Mouse (Mus musculus): ENCODE measurements around the gene Tnk2.

The Tnk2 gene

DNA sequence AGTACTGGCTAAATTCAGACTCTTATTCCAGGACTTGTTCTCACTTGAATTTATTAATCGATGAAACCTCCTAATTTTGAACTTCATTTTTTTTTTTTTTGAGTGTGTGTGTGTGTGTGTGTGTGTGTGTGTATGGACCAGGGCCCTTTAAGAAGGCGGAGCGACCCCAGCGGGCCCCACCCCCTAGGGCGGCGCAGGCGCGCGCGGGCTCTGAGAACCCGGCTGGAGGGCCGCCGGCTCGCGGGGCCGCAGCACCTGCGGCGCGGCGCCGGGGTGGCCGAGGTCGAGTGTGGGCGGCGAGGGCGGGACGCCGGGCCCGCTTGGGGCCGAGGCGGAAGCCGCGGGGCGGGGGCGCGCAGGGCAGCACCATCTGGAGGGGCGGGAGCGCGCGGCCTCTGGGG, at the start of gene Tnk2:
Gene Tnk2, plus strand, starts transcription at position 214 of the 401 bp plus-strand sequence.
- DNase-seq: peak; percentile 94

DNA sequence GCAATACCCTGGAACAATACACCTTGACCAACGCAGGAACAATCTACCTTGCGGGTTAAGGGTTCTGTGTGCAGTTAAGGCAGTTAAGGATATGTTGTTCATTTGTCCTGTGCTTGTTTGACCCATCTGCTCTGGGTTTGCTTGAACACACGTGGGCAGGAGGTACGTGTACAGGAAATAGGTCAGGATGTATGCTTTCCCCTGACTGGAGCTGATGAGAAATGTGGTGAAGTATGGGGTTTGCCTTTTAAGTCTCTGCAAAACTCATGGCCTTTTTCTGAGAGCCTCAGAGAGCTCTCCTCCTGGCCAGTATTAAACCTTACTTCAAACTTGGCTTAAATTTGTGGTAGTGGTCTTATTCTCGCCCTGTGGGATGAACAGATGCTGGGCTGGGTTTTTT, 49.8 kb upstream of the Tnk2 start:
- no peak for DNase-seq

DNA sequence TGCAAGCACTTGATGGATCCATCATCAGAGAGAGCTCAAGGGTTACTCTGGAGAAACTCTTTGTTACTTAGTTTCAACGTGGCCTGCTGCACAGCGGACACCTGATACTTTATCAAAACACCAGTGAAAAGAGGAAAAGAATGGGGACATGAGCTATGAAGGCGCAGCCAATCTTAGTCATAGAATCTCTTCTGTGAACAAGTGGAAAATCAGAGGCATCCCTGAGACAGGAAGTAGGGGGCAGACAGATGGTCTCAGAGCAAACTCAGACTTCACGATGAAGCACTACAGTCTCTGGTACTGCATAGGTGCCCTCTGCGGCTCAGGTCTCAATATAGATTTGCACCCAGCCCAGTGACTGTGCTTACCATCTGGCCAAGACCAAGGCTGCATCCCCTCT, 49.0 kb upstream of the Tnk2 start:
- no peak for DNase-seq

DNA sequence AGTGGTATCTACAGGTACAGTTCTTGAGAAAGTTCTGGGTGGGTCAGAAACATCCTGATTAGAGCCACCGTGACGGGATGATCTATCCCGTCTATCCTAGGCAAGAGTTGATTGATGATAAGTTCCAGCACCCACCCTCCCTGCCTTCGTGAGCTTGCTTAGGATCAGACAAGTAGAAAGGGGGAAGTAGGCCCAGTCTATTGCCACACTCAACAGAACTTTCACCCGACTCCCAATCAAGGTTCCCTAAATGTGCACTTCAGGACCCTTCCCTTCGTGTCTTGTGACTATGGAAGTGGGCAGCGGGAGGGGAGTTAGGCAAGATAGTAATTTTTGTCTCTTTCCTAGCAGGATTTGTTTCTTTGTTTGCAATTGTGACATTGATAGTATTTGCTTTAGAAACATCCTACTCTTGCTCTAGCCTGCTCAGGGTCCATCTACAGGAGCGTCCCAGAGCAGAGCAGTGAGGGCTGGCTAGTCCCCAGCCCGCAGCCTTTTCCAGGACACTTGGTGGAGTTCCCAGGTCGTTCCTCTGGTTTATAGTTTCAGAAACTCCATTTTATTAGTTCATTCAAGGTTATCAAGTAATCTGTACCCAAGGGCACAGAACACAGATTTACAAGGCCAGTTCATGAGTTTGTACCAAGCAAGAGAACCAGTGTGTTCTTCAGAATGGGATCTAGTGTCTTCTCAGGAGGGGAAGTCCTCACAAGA, 48.4 kb upstream of the Tnk2 start:
- no peak for DNase-seq

DNA sequence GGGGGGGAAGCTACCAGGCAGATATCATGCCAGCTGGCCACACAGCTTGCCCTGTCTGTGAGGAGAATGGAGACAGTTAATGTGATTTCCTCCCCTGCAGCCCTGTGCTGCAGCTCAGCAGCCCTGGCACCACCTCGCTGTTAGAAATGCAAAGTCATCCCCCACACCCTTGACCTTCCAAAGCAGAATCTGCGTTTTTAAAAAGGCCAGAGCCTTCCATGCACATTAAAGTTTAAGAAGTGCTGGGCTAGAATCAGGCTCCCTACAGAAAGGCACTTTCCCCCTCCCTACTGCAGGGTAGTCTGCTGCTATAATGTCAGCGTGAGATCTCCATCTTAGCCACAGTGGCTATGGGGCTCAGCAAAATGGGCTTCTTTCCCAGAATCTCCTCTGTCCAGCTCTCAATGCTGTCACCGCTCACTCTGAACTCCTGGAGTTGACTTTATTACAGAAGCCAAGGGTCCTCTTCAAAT, 45.7 kb upstream of the Tnk2 start:
- DNase-seq: peak; percentile 24

DNA sequence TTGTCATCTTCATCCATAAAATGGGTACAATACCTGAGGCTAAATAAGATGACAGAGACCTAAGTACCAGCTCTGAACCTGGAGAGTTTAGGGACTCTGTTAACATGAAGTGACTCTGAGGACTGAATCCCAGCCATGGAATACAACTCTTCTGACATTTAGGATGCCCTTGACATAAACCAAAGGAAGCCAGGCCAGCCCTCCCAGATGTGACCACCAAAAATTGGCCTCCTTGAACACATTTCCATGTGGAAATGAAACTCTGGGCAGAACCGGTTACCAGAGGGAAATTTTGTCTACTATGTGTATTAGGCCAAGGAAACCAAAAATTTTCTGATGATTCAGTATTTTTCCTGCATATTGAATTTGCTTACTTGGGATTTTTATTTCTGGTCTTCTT, 44.5 kb upstream of the Tnk2 start:
- no peak for DNase-seq

DNA sequence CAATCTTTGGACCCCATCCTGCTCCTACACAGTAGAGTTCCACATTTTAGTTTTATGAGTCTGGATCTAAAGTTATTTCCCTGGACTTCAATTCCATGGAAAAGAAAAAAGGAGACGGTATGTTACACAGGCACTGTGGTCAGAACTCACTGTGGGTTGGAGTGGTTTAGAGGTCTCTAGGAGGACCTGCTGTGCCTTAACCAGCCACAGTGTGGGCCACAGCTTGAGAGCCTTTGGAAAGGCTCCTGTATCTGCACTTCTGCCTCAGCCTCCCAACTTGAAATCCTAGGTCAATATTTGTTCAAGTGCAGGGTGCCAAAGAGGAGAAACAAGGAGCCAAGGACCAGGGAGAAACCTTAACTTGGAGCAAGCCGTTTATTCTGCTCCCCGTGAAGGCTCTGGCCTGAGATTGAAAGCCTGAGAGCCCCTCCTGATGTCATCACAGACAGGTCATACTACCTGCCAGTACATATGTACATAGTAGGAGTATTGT, 41.4 kb upstream of the Tnk2 start:
- DNase-seq: no peak

DNA sequence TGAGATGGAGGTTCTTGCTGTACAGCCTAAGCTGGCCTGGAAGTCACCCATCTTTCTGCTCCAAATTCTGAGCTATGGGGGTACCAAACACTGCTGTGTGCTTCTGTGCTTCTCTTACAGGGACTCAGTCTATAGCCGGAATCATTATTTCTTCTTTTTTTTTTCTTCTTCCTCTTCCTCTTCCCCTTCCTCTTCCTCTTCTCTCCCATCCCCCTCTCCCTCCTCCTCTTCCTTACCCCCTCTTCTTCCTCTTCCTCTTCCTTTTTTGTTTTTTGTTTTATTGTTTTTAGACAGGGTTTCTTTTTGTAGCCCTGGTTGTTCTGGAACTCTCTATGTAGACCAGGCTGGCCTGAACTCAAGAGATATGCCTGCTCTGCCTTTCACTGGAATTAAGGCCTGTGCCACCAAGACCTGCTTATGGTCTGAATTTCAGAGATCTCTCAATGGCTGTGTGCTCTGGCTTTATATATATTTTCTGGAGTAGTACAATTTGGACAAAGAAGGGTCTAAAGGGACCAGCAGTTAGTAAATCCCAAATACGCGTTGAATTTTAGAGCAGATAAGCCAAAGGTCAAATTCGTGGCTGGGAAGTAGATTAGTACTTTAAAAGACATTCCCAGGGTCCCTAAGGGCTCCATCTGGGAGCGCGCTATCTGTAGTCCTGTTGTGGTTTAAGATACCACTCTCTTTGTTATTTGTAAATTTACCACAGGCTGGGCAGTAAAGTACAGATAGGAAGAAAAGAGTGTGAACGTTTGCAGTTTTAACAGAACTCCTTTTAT, 35.9 kb upstream of the Tnk2 start:
- no peak for DNase-seq

DNA sequence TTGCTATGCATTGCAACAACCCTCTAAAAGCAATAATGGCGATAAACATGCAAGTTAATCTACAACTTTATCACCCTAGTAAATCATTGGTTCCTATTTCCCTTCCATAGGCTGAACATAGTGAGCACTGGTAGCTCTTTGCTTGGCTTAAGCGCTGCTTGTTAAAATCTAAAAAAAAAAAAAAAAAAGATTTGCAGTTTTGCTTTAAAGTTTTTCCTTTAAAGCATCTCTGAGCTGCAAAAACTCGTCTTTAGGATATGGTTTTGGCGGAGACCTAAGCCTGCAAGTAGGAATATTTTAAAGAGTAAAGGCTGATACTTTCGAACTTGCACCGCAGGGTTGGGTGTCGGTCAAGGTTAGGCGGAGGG, 35.3 kb upstream of the Tnk2 start:
- no peak for DNase-seq

DNA sequence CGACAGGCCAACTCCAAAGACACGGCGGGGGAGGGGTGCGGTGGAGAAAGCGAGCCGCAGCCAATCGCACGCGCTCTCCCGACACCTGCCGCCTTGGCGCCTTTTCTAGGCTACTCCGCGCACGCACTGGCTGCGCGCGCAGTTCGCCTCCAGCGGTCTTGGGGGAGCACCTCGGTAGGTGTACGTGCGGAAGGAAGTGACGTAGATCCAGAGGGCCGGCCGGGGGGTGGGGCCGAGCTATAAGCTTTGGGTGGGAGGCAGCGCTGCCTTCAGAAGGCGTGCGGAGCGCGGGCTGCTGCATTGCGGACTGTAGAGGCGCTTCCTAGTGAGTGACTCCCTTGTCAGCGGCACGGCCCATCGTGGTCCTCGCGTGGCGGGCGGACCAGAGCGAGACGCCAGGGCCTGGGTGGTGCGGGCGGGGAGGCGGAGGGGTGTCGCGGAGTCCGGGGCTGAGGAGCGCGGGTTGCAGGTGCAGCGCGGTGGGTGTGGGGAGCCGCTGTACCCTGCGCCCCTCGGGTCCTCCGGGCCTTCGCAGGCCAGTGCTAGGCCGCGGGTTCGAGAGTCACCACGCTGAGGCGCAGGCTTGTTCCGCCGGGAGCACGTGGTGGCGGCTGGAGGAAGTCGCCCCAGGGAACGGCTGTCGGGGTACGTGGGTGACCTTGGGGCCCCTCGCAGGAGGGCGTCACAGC, 34.8 kb upstream of the Tnk2 start, which contains the start of gene Tfrc:
Gene Tfrc, plus strand, starts transcription at position 209 of the 689 bp plus-strand sequence.
- peak; percentile 95 for DNase-seq

DNA sequence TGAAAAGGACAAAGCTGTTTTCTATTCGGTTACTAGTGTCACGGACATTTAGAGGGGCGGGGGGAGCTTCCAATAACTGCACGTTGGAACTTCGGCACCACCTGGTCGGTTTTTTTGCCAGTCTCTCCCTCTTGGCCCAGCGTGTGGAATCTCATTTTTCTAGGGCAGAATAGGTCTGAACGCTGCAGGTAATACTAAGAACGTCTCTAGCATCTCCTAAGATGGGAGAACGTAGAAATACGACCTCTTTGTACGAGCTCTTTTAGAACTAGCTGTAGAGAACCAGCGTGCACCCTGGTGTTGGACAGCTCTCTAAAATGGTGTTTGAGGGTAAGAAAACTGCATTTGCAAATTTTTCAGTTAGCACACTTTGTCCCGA, 34.3 kb upstream of the Tnk2 start:
- no peak for DNase-seq

DNA sequence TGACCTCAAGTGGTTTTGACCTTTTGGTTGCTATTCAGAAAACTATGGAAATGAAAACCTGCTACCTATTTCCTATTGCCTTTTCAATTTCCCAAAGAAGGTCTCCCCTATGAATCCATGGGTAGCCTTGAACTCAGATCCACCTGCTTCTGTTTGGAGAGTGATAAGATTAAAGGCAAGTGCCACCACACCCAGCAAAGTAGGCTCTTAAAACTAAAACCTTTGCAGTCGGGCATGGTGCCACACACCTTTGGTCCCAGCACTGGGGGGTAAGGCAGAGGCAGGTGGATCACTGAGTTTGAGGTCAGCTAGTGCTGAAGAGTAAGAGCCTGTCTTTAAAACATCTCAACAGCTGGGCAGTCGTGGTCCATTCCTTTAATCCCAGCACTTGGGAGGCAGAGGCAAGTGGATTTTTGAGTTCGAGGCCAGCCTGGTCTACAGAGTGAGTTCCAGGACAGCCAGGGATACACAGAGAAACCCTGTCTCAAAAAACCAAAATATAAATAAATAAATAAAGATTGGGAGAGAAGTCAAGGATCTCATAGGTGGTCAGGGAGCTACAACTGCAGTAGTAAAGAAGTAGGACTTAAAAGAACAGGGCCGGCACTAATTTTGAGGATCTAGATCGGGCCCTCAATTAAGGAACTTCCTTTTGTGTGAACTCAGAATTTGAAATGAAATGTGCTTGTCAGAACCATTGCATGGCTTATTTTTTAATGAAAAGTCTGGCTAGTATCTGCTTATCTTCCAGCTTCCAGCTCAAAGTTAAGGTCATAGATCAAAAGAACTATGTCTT, 33.0 kb upstream of the Tnk2 start:
- DNase-seq: no peak

DNA sequence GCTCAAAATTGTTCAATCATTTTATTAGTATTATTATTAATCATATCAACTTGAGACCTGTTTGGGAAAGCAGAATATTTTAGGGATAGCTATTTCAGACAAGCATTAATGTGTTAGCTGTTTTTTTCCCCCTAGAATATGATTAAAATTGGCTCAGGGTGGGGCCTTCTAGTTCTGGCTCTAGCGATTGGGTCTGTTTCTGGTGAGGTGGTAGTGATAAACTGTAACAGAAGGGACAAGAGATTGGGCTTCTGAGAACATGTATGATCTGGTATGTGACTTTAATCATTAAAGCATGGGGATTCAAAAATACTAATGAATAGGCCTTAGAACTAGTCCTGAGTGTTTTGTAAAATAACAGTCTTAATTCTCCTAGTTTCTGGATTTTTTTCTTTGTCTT, 31.6 kb upstream of the Tnk2 start:
- no peak for DNase-seq

DNA sequence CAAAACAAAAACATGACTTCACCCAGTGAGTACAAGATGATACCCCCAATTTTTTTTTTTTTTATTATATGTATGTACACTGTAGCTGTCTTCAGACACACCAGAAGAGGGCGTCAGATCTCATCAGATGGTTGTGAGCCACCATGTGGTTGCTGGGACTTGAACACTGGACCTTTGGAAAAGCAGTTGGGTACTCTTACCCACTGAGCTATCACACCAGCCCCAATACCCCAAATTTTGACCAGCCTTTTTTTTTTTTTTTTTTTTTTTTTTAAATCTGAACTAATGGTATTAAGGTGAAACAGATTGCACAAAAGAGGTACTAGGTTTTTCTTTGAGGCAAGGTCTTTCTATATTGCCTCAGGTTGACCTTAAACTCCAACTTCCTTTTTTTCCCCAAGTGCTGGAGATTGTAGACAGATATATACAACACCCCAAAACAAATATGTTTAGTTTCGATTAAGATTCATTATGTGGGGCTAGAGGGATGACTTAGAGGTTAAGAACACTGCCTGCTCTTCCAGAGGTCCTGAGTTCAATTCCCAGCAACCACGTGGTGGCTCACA, 30.3 kb upstream of the Tnk2 start:
- no peak for DNase-seq

DNA sequence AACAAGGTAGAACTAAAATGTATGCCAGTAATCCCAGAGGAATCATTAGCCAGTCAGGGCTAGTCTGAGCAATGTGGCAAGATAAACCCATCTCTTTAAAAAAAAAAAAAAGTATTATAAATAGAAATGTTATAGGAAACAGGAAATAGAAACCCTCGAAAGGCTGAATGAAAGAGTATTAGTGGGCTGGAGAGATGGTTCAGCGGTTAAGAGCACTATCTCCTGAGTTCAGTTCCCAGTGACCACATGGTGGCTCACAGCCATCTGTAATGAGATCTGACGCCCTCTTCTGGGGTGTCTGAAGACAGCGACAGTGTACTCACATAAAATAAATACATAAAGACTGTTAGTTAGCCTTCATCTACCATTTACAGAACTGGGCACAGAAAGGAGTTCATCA, 29.6 kb upstream of the Tnk2 start:
- DNase-seq: no peak

DNA sequence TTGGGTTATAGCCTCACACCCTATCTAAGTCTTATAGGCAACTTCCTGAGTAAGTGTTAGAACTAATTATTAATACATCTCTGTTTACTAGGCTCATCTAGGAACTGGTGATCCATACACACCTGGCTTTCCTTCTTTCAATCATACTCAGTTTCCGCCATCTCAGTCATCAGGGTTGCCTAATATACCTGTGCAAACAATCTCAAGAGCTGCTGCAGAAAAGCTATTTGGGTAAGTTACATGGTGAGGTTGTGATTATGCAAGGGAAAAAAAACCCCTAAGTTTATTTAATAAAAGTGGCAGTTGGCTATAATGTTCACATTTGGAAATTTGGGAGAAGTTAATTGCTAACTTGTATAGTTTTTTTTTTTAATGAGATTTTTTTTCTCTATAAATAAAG, 24.7 kb upstream of the Tnk2 start:
- no peak for DNase-seq

DNA sequence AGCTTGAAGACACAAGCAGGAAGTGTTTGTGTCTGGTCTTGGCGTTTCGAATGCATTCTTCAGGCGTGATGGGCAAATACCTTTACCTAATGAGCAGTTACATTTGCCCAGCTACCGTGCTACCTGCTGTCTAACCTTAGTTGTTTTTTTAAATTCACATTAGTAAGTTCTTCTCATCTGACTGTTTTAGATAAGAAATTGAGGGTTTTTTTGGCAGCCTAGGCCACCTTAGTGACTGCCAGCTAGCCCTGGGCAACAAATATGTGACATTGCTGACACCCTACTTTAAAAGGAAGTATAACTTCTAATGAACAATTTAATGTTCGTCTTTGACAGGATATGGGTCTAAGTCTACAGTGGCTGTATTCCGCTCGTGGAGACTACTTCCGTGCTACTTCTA, 15.5 kb upstream of the Tnk2 start:
- DNase-seq: no peak

DNA sequence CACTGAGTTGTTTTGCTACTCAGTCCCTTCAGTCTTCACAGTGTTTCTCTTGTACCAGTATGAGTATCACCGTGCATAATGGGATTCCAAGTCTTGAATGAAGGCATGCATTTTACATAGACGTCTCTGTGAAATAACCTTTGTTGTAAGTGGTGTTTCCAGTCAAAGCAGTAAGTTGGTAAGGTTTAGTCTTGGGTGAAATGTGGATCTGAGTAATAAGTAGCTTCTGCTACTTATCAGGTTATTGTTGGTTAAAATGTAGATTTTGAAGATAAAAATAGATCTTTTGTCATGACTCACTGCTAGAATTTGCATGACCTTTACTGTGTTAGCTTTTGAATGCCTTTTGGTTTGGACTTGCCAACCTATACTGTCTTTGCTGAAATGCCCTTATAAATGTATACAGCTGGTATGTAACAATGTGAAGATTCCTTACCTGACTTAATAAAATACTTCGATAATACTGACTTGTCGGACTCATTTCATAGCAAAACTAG, 11.3 kb upstream of the Tnk2 start:
- DNase-seq: no peak

DNA sequence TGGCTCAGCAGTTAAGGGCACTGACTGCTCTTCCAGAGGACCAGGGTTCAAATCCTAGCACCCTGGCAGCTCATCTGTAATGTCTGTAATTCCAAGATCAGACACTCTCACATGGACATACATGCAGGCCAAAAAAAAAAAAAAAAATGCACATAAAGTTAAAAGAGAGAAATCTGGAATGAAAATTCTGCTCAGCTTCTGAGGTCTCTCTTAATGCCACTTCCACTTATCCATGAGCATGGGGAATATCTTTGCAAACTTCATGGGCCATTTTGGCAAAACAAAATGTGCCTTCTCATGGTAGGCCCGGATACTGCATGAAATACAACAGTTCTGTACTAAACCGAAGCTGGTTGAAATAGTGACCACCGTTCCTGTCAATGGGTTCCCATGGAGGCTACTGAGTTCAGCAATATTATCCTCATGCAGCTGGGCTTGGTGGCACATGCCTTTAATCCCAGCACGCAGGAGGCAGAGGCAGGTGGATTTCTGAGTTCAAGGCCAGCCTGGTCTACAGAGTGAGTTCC, 10.1 kb upstream of the Tnk2 start:
- no peak for DNase-seq

DNA sequence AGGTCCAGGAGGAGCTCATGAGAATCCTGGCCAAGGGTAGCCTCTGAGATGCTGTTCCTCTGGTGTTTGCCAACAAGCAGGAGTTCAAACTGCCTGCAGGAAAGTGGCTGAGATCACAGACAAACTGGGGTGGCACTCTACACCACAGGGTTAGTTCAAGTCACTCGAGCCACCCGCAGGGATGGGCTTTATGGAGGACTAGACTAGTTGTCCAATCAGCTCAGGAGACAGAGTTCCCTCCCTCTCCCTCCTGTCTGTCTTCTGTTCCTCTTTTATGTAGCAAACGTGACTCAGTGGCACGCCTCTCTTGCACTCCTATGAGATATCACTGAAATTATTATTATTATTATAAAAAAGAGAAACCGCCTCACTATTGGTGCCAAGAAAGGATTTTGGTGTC, 9.5 kb upstream of the Tnk2 start:
- no peak for DNase-seq

DNA sequence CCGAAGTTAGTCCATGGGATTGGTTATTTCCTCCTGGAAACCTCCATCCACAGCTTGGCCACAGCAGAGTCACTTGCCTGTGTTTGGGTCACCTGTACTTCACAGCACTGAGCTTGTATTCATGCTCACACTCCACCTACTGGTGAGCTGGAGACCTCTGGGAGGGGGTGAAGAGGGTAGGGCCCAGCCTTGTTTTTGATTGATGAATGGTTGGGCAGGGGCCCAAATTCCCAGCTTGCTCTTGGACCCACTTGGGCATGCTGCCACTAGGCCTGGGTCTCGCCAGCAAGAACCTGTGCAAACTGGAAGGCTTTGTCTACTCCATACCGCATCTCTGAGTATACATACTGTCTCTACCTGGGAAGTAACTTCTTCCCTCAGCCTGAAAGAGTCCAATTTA, 8.4 kb upstream of the Tnk2 start:
- DNase-seq: no peak

DNA sequence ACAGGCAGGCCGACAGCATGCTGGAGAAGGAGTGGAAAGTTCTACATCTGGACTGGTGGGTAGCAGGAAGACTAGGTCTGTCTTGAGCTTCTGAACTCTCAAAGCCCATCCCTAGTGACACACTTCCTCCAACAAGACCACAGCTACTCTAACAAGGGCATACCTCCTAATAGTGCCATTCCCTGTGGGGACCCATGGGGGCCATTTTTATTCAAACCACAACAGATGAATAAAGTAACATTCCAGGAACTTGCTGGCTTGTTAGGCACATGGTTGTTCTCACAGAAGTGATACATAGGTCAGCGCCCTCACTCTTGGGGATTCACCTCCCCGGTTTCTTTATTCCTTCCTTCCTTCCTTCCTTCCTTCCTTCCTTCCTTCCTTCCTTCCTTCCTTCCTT, 7.3 kb upstream of the Tnk2 start:
- DNase-seq: no peak
